Mouse (Mus musculus): ENCODE measurements at regions not wholly inside any gene's neighbourhood (a gene's known extent, or its start where the extent isn't known, plus 50 kb on each side); places are given as distances from the start of the nearest gene placed in this dataset.

DNA sequence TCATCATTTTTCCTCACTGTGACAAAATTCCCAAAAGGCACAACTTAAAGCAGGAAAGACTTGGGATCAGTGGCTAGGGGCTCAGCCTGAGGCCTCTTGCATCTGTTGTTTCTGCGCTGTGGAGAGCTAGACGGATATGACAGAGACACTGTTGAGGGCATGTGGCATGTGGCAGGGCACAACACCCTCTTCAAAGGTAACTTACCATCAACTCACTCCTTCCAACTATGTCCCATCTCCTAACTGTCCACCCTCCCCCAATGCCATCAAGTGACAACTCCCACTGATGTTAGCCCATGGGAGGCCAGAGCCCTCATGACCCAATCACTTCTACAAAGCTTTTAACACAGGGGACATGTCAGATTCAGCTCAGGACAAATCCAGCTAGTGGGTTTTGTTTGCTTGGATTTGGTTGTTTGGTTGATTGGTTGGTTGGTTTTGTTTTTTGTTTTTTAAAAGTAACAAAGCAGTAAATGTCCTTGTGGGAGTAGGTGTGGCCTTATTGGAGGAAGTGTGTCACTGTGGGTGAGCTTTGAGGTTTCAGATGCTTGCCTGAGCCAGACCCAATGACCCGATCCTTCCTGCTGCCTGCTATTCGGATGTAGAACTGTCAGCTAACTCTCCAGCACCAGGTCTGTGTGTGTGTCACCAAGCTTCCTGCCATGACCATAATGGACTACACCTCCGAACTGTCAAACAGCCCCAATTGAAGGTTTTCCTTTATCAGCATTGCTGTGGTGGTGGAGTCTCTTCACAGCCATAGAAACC, 53.2 kb upstream of the Lef1 start:
- Histone ChIP-seq H3K36me3 (ENCODE audit: control insufficient read depth, insufficient read depth, low read length) (no peaks in the 10 kb centered on the region), H3K4me2 (ENCODE audit: low read depth, low read length) (no peak overlapping the region), H3K4me1 (ENCODE audit: control insufficient read depth, insufficient read depth, low read length) (peaks cover 10% of the 10 kb centered on the region; the same call in 1 of the 2 replicates), H3K9ac (ENCODE audit: low read depth, low read length) (no peak overlapping the region), H3K27me3 (replicated peaks; ENCODE audit: control insufficient read depth, insufficient read depth, low read length) (no peaks in the 10 kb centered on the region), H3K4me3 (ENCODE audit: low read depth, low read length) (no peak overlapping the region), H3K27ac (replicated peaks; ENCODE audit: low read depth, low read length) (no peak overlapping the region), H3K9me3 (ENCODE audit: control insufficient read depth, low read length) (no peaks in the 10 kb centered on the region)
- DNase-seq (ENCODE audit: low spot score) (no peak), ATAC-seq (ENCODE audit: low read depth) (no peak)
- 86% methylated on average over 5 of the region's 5 CpGs for WGBS

DNA sequence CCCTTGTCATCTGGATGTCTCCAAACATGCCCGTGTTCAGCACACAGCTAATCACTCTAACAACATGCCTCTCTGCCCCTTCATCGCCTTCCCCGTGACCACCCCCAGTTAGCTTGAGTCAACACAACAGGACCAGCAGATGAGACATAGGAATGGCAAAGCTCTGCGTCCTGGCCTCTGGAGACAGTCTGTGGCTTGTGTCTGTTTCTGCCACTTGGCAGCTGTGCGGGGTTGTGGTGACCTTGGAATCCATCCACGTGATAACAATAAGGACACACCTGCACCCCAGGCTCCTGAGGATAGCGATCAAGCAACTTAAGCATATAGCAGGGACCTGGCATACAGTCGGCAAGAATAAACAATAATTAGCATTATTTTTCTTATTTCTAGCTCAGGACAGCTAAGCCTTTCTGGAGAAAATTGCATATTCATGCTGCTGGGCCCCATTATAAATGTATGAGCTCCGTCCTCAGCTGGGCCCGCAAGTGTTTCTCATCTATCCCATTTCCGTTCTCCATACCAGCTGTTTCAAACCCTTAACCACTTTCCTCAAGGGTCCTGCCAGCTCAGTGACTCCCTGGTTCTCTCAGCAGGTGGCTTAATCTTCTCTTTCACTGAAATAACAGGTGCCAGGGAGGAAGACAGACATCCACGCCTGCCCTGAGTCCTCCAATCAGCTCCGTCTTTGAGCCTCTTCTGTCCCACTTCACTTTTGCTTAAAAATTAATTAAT, 55.9 kb upstream of the Lef1 start:
- no peak overlapping the region for H3K4me3 ChIP-seq (ENCODE audit: low read depth, low read length)
- WGBS = 42% methylated on average over 13 of the region's 13 CpGs
- ATAC-seq (ENCODE audit: low read depth) (peak; percentile 87), DNase-seq (ENCODE audit: low spot score) (peak; percentile 82)
- no peaks in the 10 kb centered on the region for H3K9me3 ChIP-seq (ENCODE audit: control insufficient read depth, low read length)
- H3K4me1 ChIP-seq (ENCODE audit: control insufficient read depth, insufficient read depth, low read length) = peaks cover 10% of the 10 kb centered on the region; the same call in 1 of the 2 replicates
- H3K36me3 ChIP-seq (ENCODE audit: control insufficient read depth, insufficient read depth, low read length) = no peaks in the 10 kb centered on the region
- H3K27me3 ChIP-seq (replicated peaks; ENCODE audit: control insufficient read depth, insufficient read depth, low read length) = no peaks in the 10 kb centered on the region
- H3K4me2 ChIP-seq (ENCODE audit: low read depth, low read length) = no peak overlapping the region
- H3K27ac ChIP-seq (replicated peaks; ENCODE audit: low read depth, low read length) = no peak overlapping the region
- no peak overlapping the region for H3K9ac ChIP-seq (ENCODE audit: low read depth, low read length)

DNA sequence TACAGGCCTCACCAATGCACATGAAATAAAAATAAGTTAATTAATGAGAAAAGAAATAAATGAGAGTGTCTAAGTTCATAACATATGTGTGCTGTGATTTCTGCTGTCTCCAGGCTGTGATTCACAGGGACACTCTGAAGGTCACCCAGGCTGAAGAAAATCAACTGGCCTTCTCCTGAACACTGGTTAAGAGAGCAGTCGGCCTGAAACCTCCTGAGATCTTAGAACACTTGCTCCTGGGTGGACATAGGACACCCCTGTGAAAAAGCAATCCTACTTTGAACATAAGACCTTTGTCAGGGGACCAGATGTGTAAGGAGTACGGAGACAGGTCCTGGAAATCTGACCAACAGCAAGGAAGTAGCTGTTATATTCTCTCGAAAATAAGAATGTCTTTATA, 62.6 kb upstream of the Lef1 start:
- no peaks in the 10 kb centered on the region for H3K4me1 ChIP-seq (ENCODE audit: control insufficient read depth, insufficient read depth, low read length)
- ATAC-seq (ENCODE audit: low read depth) = no peak
- H3K4me2 ChIP-seq (ENCODE audit: low read depth, low read length) = no peak overlapping the region
- no peak overlapping the region for H3K4me3 ChIP-seq (ENCODE audit: low read depth, low read length)
- no peaks in the 10 kb centered on the region for H3K36me3 ChIP-seq (ENCODE audit: control insufficient read depth, insufficient read depth, low read length)
- no peak overlapping the region for H3K27ac ChIP-seq (replicated peaks; ENCODE audit: low read depth, low read length)
- DNase-seq (ENCODE audit: low spot score) = no peak
- H3K9ac ChIP-seq (ENCODE audit: low read depth, low read length) = no peak overlapping the region
- 67% methylated on average over 3 of the region's 3 CpGs for WGBS
- no peaks in the 10 kb centered on the region for H3K27me3 ChIP-seq (replicated peaks; ENCODE audit: control insufficient read depth, insufficient read depth, low read length)
- no peaks in the 10 kb centered on the region for H3K9me3 ChIP-seq (ENCODE audit: control insufficient read depth, low read length)

DNA sequence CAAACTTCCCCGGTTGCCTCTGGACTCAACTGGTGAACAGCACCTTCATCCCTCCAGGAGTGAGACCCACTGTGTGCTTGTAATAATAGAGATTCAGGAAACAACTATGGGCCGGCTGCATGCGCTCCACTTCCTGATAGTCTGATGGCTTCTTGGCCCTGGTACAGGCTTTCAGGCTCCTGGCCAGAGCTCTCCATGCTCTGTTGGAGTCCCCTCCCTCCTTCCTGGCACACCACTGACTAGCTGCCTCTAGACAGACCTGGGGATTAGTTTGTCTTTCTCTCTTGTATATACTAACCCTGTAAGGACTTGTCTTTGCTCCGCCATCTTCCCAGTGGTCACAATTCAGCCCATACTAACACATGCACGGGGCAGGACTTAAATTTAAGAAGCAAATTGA, 63.9 kb upstream of the Lef1 start:
- no peaks in the 10 kb centered on the region for H3K4me1 ChIP-seq (ENCODE audit: control insufficient read depth, insufficient read depth, low read length)
- no peaks in the 10 kb centered on the region for H3K9me3 ChIP-seq (ENCODE audit: control insufficient read depth, low read length)
- H3K4me3 ChIP-seq (ENCODE audit: low read depth, low read length) = no peak overlapping the region
- ATAC-seq (ENCODE audit: low read depth) (0 out of 2 replicates have a peak, but pooled peaks have one; percentile 72), DNase-seq (ENCODE audit: low spot score) (peak; percentile 60)
- no peaks in the 10 kb centered on the region for H3K27me3 ChIP-seq (replicated peaks; ENCODE audit: control insufficient read depth, insufficient read depth, low read length)
- H3K36me3 ChIP-seq (ENCODE audit: control insufficient read depth, insufficient read depth, low read length) = no peaks in the 10 kb centered on the region
- WGBS = 79% methylated on average over 5 of the region's 5 CpGs
- no peak overlapping the region for H3K9ac ChIP-seq (ENCODE audit: low read depth, low read length)
- H3K4me2 ChIP-seq (ENCODE audit: low read depth, low read length) = no peak overlapping the region
- no peak overlapping the region for H3K27ac ChIP-seq (replicated peaks; ENCODE audit: low read depth, low read length)

DNA sequence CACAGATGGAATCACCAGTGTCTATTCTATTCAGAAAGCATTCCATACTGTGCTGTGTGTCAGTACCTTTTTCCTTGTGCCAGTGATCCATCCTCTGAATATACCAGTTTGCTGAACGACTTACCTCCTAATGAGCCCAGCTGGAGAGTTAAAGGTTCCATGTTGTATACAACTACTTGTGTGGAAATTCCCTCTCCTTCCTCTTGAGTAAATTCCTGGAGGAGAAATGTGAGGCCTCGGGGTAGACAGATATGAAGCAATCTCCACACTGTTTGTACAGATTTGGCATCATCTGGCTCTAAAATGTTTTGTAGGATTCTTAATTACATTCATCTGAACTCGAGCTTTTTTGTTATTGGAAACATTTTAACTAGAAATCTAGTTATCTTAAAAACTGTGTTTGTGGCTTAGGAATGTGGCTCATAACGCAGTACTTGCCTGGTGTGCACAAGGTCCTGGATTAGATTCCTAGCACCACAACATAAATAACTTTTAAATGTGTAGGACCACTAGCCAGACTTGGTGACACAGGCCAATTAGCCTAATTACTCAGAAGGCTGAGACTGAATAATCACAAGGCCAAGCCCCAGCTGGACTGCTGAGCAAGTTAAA, 70.0 kb upstream of the Lef1 start:
- no peak for DNase-seq (ENCODE audit: low spot score)
- H3K4me2 ChIP-seq (ENCODE audit: low read depth, low read length) = no peak overlapping the region
- H3K27ac ChIP-seq (replicated peaks; ENCODE audit: low read depth, low read length) = no peak overlapping the region
- no peak overlapping the region for H3K4me3 ChIP-seq (ENCODE audit: low read depth, low read length)
- H3K9ac ChIP-seq (ENCODE audit: low read depth, low read length) = no peak overlapping the region
- no peaks in the 10 kb centered on the region for H3K27me3 ChIP-seq (replicated peaks; ENCODE audit: control insufficient read depth, insufficient read depth, low read length)
- no peaks in the 10 kb centered on the region for H3K4me1 ChIP-seq (ENCODE audit: control insufficient read depth, insufficient read depth, low read length)
- H3K36me3 ChIP-seq (ENCODE audit: control insufficient read depth, insufficient read depth, low read length) = no peaks in the 10 kb centered on the region
- no peaks in the 10 kb centered on the region for H3K9me3 ChIP-seq (ENCODE audit: control insufficient read depth, low read length)
- 49% methylated on average over 4 of the region's 4 CpGs for WGBS
- ATAC-seq (ENCODE audit: low read depth) = no peak

DNA sequence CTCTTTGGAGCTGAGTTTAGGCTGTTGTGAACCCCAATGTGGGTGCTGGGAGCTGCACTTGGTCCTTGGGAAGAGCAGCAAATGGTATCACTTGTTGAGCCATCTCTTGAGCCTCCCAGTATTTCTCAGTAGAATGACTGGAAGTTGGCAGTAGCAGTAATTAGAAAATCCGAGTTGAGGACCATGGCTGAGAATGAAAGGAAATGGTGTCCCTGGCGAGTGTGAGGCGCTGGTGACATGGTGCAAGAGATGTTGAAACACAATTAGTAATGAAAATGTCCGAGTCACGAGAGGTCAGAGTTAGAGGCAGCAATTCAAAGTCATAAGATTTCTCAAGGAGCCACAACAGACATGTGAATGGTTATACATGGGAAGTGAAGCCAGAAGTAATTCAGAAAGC, 73.2 kb upstream of the Lef1 start:
- DNase-seq (ENCODE audit: low spot score) = no peak
- Histone ChIP-seq H3K9ac (ENCODE audit: low read depth, low read length) (no peak overlapping the region), H3K4me3 (ENCODE audit: low read depth, low read length) (no peak overlapping the region), H3K27me3 (replicated peaks; ENCODE audit: control insufficient read depth, insufficient read depth, low read length) (no peaks in the 10 kb centered on the region), H3K9me3 (ENCODE audit: control insufficient read depth, low read length) (no peaks in the 10 kb centered on the region), H3K27ac (replicated peaks; ENCODE audit: low read depth, low read length) (no peak overlapping the region), H3K4me1 (ENCODE audit: control insufficient read depth, insufficient read depth, low read length) (no peaks in the 10 kb centered on the region), H3K36me3 (ENCODE audit: control insufficient read depth, insufficient read depth, low read length) (no peaks in the 10 kb centered on the region), H3K4me2 (ENCODE audit: low read depth, low read length) (no peak overlapping the region)
- 87% methylated on average over 5 of the region's 5 CpGs for WGBS
- no peak for ATAC-seq (ENCODE audit: low read depth)

DNA sequence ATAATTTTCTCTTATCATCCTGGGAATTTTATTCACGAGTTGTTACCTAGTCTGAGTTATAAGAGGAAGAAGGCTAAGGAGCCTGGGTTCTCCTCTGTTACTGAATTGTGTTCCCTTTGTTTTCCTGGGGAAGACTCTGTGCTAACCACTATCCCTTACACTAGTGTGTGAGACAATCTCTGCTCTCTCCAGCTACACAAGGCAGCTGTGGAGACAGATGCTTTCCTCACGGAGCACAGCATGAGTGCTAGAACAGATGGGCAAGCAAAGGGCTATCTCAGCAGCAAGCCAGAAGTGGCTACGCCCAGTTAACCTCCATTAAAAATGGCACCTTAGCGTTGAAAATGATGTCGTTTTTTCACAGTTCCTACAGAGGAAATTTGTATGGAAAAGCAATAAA, 75.5 kb upstream of the Lef1 start:
- H3K4me1 ChIP-seq (ENCODE audit: control insufficient read depth, insufficient read depth, low read length) = no peaks in the 10 kb centered on the region
- 70% methylated on average over 5 of the region's 5 CpGs for WGBS
- no peaks in the 10 kb centered on the region for H3K36me3 ChIP-seq (ENCODE audit: control insufficient read depth, insufficient read depth, low read length)
- no peak for ATAC-seq (ENCODE audit: low read depth)
- no peak overlapping the region for H3K9ac ChIP-seq (ENCODE audit: low read depth, low read length)
- H3K27ac ChIP-seq (replicated peaks; ENCODE audit: low read depth, low read length) = no peak overlapping the region
- H3K4me2 ChIP-seq (ENCODE audit: low read depth, low read length) = no peak overlapping the region
- H3K27me3 ChIP-seq (replicated peaks; ENCODE audit: control insufficient read depth, insufficient read depth, low read length) = no peaks in the 10 kb centered on the region
- no peak overlapping the region for H3K4me3 ChIP-seq (ENCODE audit: low read depth, low read length)
- DNase-seq (ENCODE audit: low spot score) = no peak
- no peaks in the 10 kb centered on the region for H3K9me3 ChIP-seq (ENCODE audit: control insufficient read depth, low read length)

DNA sequence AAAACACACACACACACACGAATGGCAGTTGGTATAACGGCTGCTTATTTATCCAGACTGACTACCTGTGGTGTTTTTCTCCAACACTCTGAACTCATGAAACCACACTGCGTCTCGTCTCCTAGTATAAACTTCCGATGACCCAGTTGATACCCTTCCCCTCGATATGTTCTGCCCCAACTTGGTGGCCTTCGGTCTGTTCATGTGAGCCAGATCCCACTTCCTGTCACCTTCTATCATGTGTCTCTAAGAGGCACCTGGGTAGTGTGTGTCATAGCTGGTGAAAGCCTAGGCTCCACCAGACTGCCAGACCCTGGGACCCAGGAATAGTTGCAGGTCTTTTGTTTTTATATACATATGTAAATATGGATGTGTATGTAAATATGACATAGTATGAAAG, 83.9 kb upstream of the Lef1 start:
- ATAC-seq (ENCODE audit: low read depth) (no peak), DNase-seq (ENCODE audit: low spot score) (no peak)
- Histone ChIP-seq H3K4me2 (ENCODE audit: low read depth, low read length) (no peak overlapping the region), H3K27ac (replicated peaks; ENCODE audit: low read depth, low read length) (no peak overlapping the region), H3K27me3 (replicated peaks; ENCODE audit: control insufficient read depth, insufficient read depth, low read length) (no peaks in the 10 kb centered on the region), H3K4me3 (ENCODE audit: low read depth, low read length) (no peak overlapping the region), H3K4me1 (ENCODE audit: control insufficient read depth, insufficient read depth, low read length) (no peaks in the 10 kb centered on the region), H3K9ac (ENCODE audit: low read depth, low read length) (no peak overlapping the region), H3K9me3 (ENCODE audit: control insufficient read depth, low read length) (no peaks in the 10 kb centered on the region), H3K36me3 (ENCODE audit: control insufficient read depth, insufficient read depth, low read length) (no peaks in the 10 kb centered on the region)
- 94% methylated on average over 7 of the region's 7 CpGs for WGBS
